Mouse (Mus musculus): Measurements from ENCODE around the gene Xpot. TPM values are rescaled to one million over a fixed set of nuclear protein-coding genes. Genes with fewer than 3 reads are reported as not detected.

Xpot gene
- total RNA-seq, 1 experiment from 2014 or later, result 101 TPM

DNA sequence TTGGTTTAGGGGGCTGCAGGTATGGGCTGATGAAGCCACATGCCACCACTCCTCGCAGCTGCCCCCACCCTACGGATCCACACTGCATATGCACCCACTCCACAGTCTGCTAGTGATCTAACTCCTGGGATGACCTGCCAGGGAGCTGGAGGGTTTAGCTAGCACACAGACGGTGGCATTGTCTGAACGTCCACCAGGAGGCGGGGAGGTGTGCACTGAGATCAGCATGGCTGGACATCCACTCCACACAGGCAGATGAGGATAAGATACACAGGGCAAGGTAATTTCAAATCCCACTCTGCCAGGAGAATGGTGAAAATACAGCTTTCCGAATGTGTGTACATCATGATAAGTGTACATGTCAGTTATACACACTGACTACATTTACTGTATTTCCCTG, 69.9 kb downstream of the Xpot start:
- ATAC-seq (replicated peaks in 1 of 2; ENCODE audit: insufficient read depth in 1 of 2, low FRiP score in 2 of 2, low TSS enrichment in 1 of 2, low read depth in 1 of 2, poor library complexity in 2 of 2, severe bottlenecking in 2 of 2), result peak in 1 of 2 experiments; percentile 40; a peak in 1 of 4 replicates

DNA sequence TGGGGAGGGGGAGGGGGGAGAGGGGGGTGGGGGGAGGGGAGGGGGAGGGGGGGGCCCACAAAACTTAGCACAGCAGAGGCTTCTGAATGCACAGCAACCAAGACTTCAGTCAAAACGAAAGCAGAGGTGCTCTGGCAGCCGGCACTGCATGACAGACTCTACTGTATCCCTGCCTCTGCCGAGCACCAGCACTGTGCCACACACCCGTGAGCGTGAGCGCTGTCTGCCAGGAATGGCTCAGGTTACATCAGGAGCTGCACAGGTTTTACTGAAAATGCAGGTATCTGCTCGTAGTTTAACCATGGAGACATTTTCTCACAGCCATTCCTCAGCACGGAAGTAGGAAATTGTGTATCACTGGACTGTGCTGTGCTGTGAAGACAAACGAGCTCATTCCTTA, 75.8 kb downstream of the Xpot start:
- ATAC-seq (replicated peaks in 1 of 2; ENCODE audit: insufficient read depth in 1 of 2, low FRiP score in 2 of 2, low TSS enrichment in 1 of 2, low read depth in 1 of 2, poor library complexity in 2 of 2, severe bottlenecking in 2 of 2), result no peak

DNA sequence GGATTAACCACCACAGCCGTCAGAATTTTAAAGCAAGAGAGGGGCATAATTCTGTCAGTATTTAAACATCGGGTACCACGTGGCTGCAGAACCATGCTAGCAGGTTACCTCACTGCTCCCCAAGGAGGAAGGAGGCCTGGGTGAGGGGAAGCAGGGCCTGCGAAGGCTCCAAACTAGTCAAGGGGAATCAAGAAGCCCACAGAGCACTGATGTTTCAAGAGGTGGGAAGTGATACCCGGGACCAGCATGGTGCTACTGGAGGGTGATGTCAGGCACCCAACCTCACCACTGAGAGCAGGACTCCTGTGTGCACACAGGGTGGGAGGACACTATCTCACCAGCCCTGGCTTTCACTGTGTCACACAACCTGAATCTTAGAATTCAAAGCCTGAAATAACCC, 76.5 kb downstream of the Xpot start:
- no peak for ATAC-seq (replicated peaks in 1 of 2; ENCODE audit: insufficient read depth in 1 of 2, low FRiP score in 2 of 2, low TSS enrichment in 1 of 2, low read depth in 1 of 2, poor library complexity in 2 of 2, severe bottlenecking in 2 of 2)

DNA sequence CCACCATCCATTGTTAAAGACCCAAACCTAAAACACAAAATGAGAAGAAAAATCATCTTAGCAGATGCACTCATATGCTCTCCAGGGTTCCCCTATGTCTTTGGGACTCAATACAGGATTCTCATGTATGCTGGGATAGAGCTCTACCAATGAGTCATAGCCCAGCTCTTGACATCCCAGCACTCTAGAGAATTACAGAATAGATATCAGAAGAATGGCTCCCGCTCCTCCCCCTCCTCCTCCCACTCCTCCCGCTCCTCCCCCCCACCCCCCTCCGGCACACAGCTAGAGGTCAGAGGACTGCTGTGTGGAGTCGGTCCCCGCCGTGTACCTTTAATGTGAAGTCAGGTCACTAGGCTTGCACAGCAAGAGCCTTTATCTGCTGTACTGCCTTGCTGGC, 79.0 kb downstream of the Xpot start:
- ATAC-seq (replicated peaks in 1 of 2; ENCODE audit: insufficient read depth in 1 of 2, low FRiP score in 2 of 2, low TSS enrichment in 1 of 2, low read depth in 1 of 2, poor library complexity in 2 of 2, severe bottlenecking in 2 of 2), result no peak

DNA sequence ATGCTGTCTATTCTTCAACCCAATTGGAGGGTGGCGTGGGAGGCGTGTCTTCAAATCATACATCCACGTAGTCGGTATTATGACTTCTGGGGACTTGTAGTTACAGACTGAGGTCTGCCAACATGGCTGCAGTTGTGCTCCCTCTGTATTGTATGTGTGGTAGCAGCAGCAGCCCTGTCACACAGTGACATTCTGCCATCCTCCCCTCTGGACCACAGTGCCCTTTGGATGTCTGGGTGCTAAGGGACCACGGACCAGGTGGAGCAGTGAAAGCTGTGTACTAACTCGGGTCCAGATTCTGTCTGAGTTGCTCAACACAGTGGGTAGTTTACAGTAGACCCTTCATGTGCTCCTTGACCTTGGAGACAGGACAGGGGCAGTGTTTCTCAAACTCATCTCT, 82.6 kb downstream of the Xpot start:
- no peak for ATAC-seq (replicated peaks in 1 of 2; ENCODE audit: insufficient read depth in 1 of 2, low FRiP score in 2 of 2, low TSS enrichment in 1 of 2, low read depth in 1 of 2, poor library complexity in 2 of 2, severe bottlenecking in 2 of 2)

DNA sequence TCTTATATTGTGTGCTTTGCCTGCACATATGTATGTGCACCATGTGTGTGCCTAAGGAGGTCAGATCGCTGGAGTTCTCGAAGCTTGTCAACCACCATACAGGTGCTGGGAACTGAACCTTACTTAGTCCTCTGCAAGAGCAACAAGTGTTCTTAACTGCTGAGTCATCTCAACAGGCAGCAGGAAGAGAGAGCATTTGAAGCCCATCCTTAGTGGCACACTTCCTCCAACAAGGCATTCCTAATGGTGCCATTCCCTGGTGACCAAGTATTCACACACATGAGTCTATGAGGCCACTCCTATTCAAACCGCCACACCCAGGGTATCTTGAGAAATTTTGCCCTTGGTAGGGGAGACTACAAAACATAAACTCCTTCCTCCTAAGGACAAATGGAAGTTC, 84.0 kb downstream of the Xpot start:
- no peak for ATAC-seq (replicated peaks in 1 of 2; ENCODE audit: insufficient read depth in 1 of 2, low FRiP score in 2 of 2, low TSS enrichment in 1 of 2, low read depth in 1 of 2, poor library complexity in 2 of 2, severe bottlenecking in 2 of 2)

Other genes with a start within 250 kb of the Xpot start
- gene Rassf3, start 150.0 kb downstream of the Xpot start, total RNA-seq (2017), result 19.2 and 21.7 TPM in 2 replicates
- 104 and 119 TPM in 2 replicates for gene Tbk1, start 39.5 kb downstream of the Xpot start, total RNA-seq (2017)
- 1.3 TPM in 1 of 2 replicates, not detected in the other for gene D930020B18Rik, start 15.3 kb upstream of the Xpot start, total RNA-seq (2017)
- gene BC048403, start 113.6 kb upstream of the Xpot start, total RNA-seq (2017), result 3.5 and 4.2 TPM in 2 replicates